Mouse (Mus musculus) embryonic fibroblast, embryonic 13.5 days (primary cell): Measurements from ENCODE around the gene Extl2. TPM values are rescaled to one million over a fixed set of nuclear protein-coding genes. Genes with fewer than 3 reads are reported as not detected.
A peak's percentile ranks its signal among the peaks of the same experiment; 100 is the strongest.

Source experiments
- H3K27ac ChIP-seq: 2 replicates; pipeline ENCODE4 v1.5.1; 2012; ENCODE audit warnings: low read length, control low read depth, inconsistent platforms; ENCODE audit not compliant: insufficient read depth
- H3K4me1 ChIP-seq: 2 replicates; pipeline ENCODE4 v1.6.1; 2011; ENCODE audit warnings: low read length; ENCODE audit not compliant: control insufficient read depth, insufficient read depth
- H3K4me3 ChIP-seq: 2 replicates; pipeline ENCODE4 v1.5.1; 2011; ENCODE audit warnings: mild to moderate bottlenecking, control low read depth, low read length; ENCODE audit not compliant: insufficient read depth
- CTCF ChIP-seq: IDR thresholded peaks from 2 replicates; pipeline ENCODE4 v1.5.1; 2011; ENCODE audit warnings: mild to moderate bottlenecking, control low read depth, low read length, moderate library complexity, borderline replicate concordance; ENCODE audit not compliant: insufficient read depth
- POLR2A ChIP-seq: IDR thresholded peaks from 2 replicates; pipeline ENCODE4 v1.6.1; 2011; ENCODE audit warnings: low read depth, mild to moderate bottlenecking, control low read depth, low read length, moderate library complexity
- polyA plus RNA-seq: library from polyadenylated mRNA; stranded (reverse); fragments of >200 nt; gene quantifications from 2 replicates; pipeline ENCODE4 v1.2.4, GENCODE M21; 2011; ENCODE audit warnings: low read depth; ENCODE audit not compliant: missing spikeins, insufficient read length

Gene Extl2
- polyA plus RNA-seq, 1 experiment: 33.9 TPM

DNA sequence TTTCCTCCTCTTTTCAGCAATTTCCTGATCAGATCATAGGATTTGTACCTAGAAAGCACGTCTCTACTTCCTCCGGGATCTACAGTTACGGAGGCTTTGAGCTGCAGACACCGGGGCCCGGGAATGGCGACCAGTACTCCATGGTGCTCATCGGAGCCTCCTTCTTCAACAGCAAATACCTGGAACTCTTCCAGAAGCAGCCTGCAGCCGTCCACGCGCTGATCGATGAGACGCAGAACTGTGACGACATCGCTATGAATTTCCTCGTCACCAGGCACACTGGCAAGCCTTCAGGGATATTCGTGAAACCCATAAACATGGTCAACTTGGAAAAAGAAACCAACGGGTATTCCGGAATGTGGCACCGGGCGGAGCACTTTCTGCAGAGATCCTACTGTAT is 19.7 kb downstream of the Extl2 start:
- no peak overlapping the region for H3K4me3 ChIP-seq
- TF ChIP-seq CTCF (no peak), POLR2A (no peak)
- H3K4me1 ChIP-seq: peaks cover 4% of the 10 kb centered on the region; the same call in 1 of the 2 replicates
- no peak overlapping the region for H3K27ac ChIP-seq

DNA sequence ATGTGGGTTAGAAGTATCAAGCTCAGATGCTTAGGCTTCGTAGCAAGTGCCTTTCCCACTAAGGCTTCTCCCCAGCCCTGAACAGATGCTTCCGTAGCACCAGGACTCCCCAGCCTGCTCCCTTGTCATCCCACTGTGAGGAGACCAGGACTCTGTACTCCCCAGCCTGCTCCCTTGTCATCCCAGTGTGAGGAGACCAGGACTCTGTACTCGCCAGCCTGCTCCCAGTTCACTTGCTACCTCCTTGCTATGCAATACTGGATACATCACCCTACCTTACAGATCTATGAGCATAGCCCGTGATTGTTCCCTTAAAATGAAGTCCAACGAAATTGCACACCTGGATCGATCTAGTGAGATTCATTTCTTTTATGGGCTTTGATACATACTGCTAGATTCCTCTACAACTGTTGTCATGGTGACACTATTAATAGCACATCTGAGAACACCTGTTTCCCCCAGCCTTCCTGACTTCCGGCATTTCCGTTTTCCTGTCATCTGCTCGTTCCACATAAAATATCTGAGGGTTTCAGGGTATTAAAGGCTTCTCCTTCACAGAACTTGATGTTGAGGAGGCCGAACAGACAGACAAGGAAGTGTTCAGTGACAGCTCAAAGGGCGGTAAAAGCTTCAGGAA is 23.0 kb downstream of the Extl2 start:
- H3K4me3 ChIP-seq: no peak overlapping the region
- H3K4me1 ChIP-seq: no peaks in the 10 kb centered on the region
- TF ChIP-seq CTCF (no peak), POLR2A (no peak)
- no peak overlapping the region for H3K27ac ChIP-seq

DNA sequence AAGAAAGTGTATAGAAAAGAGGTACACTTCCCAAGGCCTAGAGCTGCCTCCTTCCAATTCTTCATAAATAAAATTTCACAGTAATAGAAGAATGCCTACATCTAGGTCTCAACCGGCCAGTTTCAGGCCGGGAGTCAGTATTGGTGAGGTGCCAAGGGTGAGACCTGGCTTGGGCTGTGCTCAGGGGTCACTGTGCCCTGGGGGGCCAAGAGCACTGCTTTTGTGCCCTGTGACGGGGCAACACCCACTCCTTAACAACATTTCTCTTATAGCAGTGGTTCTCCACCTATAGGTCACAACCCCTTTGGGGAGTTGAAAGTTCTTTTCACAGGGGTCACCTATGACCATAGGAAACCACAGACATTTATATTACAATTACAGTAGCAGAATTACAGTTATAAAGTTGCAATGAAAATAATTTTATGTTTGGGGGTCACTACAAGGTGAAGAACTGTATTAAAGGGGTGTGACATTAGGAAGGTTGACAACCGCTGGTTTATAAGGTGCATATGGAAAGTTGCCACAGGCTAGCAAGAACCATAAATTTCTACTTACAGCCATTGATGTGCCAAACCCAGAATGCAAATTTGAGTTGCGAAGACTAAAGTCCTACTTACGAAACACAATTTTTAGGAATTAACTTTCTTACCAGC is 26.1 kb downstream of the Extl2 start:
- Histone ChIP-seq H3K4me3 (no peak overlapping the region), H3K27ac (no peak overlapping the region), H3K4me1 (no peaks in the 10 kb centered on the region)
- TF ChIP-seq CTCF: no peak
- TF ChIP-seq POLR2A: no peak

DNA sequence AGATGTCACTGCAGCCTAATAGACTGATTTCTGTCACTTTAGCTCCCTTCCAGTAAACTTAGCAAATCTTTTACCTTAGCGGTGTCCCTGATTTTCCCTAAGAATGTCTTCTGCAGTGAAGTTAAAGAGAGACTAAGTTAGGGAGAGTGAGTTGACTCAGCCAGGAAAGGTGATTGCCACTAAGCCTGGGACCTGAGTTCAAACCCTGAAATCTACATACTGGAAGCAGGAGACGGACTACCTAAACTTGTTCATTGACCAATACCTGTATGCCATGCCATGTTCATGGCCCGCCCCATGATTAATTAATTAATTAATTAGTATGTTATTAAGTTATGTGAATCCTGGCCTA is 26.6 kb downstream of the Extl2 start:
- Histone ChIP-seq H3K27ac (no peak overlapping the region), H3K4me3 (no peak overlapping the region), H3K4me1 (no peaks in the 10 kb centered on the region)
- TF ChIP-seq POLR2A (no peak), CTCF (no peak)

DNA sequence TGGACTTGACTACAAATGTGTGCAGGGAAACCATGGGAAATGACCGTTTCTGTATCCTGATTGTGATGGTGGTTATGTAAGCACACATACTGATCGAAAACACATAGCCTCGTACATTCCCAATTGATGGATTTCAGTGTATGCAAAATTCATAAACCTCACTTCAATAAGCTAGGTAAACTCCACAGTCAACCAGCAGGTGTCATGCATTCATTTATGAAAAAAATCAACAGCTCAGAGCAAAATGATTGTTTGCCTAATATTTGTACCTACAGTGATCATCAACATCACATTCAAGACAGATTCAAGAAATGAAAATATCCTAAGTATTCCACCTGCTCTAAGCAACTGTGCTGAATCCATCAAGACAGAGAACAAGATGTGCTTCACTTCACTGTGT is 33.5 kb downstream of the Extl2 start:
- Histone ChIP-seq H3K4me1 (no peaks in the 10 kb centered on the region), H3K27ac (no peak overlapping the region), H3K4me3 (no peak overlapping the region)
- TF ChIP-seq CTCF (no peak), POLR2A (no peak)

DNA sequence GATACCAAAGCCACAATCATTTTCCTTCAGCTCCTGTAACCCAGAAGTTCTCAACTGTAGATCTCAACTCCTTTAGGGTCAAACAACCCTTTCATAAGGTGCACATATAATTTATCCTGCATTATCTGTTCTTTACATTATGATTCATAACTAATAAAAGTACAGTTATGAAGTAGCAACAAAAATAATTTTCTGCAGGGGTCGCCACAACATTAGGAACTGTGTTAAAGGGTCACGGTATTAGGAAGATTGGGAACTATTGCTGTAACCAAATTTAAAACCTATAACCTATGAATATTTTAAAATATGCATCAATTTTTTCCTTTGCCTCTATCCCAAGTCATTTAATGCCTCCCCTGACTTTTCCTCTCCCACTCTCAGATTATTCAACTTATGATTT is 38.7 kb downstream of the Extl2 start:
- Histone ChIP-seq H3K27ac (no peak overlapping the region), H3K4me1 (no peaks in the 10 kb centered on the region), H3K4me3 (no peak overlapping the region)
- TF ChIP-seq POLR2A (no peak), CTCF (no peak)

DNA sequence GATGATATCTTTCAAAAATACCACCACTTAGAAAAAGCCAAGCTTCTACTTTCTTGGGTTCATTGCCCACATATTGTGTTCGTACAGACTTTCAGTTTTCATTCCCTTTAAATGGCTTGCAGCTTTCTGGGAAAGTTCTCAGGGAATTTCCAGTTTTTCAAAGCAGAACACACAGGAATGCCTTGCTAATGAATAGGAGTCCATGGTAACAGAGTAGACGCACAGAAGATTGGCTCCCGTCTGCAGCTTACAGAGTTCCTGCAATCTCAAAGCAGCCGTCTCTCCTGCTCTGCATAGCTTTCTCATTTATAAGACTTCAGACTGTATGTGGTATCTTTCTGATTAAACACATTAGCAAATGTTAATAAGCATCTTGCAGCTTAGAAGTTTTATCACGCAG is 39.8 kb downstream of the Extl2 start:
- Histone ChIP-seq H3K27ac (peak overlapping the region; percentile 40), H3K4me3 (no peak overlapping the region), H3K4me1 (no peaks in the 10 kb centered on the region)
- TF ChIP-seq POLR2A (no peak), CTCF (no peak)

DNA sequence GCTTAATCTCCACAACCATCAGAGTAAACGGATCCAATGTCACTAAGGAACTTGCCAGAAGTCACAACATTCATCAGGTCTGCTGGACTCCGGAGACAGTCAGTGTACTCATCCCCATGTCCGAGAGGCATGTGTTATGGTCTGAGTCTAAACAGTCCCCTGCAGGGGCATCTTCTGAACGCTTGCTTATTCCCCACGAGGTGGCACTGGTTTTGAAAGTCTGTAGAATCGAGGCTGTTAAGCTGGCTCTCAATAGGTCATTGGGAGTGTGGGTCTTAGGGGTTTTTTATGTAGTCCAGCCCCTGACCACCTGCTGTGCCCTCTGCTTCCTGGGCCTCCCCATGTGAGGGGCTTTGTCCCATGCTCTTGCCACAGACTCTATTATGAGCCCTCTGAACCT is 49.8 kb downstream of the Extl2 start:
- H3K4me1 ChIP-seq: no peaks in the 10 kb centered on the region
- no peak overlapping the region for H3K27ac ChIP-seq
- TF ChIP-seq POLR2A (no peak), CTCF (no peak)
- no peak overlapping the region for H3K4me3 ChIP-seq

DNA sequence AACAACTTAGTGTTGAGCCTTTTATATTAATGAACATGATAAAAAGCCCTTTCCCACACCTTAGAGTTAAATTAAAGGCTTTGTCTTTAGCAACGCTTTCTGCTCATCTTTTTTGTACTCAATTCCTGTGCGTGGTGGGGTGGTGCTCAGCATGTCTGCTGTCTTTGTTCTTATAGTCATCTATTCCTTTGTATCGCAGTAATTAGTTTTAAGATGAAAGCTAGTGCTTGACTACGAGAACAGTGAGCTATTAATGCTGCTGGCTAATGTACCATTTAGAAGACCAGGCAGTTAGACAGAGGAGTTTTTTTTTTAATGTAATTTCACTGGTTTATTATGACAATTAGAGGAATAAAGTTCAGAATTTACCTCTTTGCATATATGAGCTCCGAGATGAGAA is 53.1 kb downstream of the Extl2 start:
- H3K4me1 ChIP-seq: no peaks in the 10 kb centered on the region

DNA sequence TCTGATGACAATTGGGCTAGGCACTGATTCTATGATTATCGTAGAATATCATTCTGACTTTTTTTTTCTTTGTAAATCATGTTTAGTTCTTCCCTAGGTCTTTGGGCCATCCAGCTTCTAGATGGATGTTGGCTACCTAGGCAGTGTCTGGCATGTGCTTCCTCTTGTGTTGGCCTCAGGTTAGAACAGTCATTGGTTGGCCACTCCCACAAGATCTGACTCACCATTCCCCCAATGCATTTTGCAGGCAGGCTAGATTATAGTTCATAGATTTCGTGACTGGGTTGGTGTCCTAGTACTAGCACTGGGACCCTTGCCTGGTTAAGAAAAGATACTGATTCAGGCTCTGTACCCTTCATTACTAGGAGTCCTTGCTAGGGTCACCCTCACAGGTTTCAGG is 54.9 kb downstream of the Extl2 start:
- Histone ChIP-seq H3K4me3 (no peak overlapping the region), H3K27ac (no peak overlapping the region), H3K4me1 (no peaks in the 10 kb centered on the region)
- no peak for TF ChIP-seq CTCF
- TF ChIP-seq POLR2A: no peak

More for the DNA sequence above, 53.1 kb downstream of the Extl2 start:
- Histone ChIP-seq H3K4me3 (no peak overlapping the region), H3K27ac (no peak overlapping the region)
- TF ChIP-seq CTCF (no peak), POLR2A (no peak)
